Mouse (Mus musculus) midbrain, embryonic 11.5 days (tissue): Measurements from ENCODE around the gene Aatf. TPM values are rescaled to one million over a fixed set of nuclear protein-coding genes. Genes with fewer than 3 reads are reported as not detected.

Experiments used
- ATAC-seq: fragments of 200-750 bp; cut with Nextera tagmentation; 2 replicates; pipeline ENCODE4 v1.8.0; 2017; ENCODE audit warnings: moderate TSS enrichment, moderate library complexity; ENCODE audit not compliant: low FRiP score
- DNase-seq: peaks from one replicate; pipeline ENCODE4 v3.0.0; 2015; ENCODE audit warnings: low spot score; ENCODE audit errors: missing footprints
- H3K27ac ChIP-seq: fragments of 300-500 bp; sonication (generic); 2 replicates; pipeline ENCODE4 v1.5.1; 2014; ENCODE audit warnings: low read depth, low read length
- H3K27me3 ChIP-seq: fragments of 300-500 bp; sonication (generic); 2 replicates; pipeline ENCODE4 v1.6.1; 2014; ENCODE audit warnings: mild to moderate bottlenecking, low read length, moderate library complexity, mixed read lengths; ENCODE audit not compliant: control insufficient read depth, insufficient read depth
- H3K36me3 ChIP-seq: fragments of 300-500 bp; sonication (generic); 2 replicates; pipeline ENCODE4 v1.6.1; 2014; ENCODE audit warnings: mild to moderate bottlenecking, low read length, moderate library complexity, mixed read lengths; ENCODE audit not compliant: control insufficient read depth, insufficient read depth
- H3K4me1 ChIP-seq: fragments of 300-500 bp; sonication (generic); 2 replicates; pipeline ENCODE4 v1.6.1; 2014; ENCODE audit warnings: low read length; ENCODE audit not compliant: control insufficient read depth, insufficient read depth
- H3K4me2 ChIP-seq: fragments of 300-500 bp; sonication (generic); 2 replicates; pipeline ENCODE4 v1.6.1; 2014; ENCODE audit warnings: mild to moderate bottlenecking, moderate library complexity
- H3K4me3 ChIP-seq: fragments of 300-500 bp; sonication (generic); 2 replicates; pipeline ENCODE4 v1.5.1; 2014; ENCODE audit warnings: low read depth, low read length
- H3K9ac ChIP-seq: fragments of 300-500 bp; sonication (generic); 2 replicates; pipeline ENCODE4 v1.6.1; 2014; ENCODE audit warnings: low read length
- H3K9me3 ChIP-seq: fragments of 300-500 bp; sonication (generic); 2 replicates; pipeline ENCODE4 v1.6.1; 2016; ENCODE audit warnings: low read length; ENCODE audit not compliant: control insufficient read depth
- WGBS: fragments of 180-500 bp; shearing (Covaris S2); extraction: QIAGEN DNeasy Blood & Tissue Kit; methylation state at CpG from one replicate; pipeline ENCODE4 v1.1.7; 2014; 5-methylcytosine and 5-hydroxymethylcytosine counted together
- polyA plus RNA-seq: library from polyadenylated mRNA; unstranded; fragments of >200 nt; fragmentation: Nextera tagmentation; extraction: Ambion mirVana; gene quantifications from 2 replicates; pipeline ENCODE4 v1.2.1, GENCODE M21; 2014

The Aatf gene
- polyA plus RNA-seq, 1 experiment from 2014 or later, result 54.8 TPM

- Histone ChIP-seq H3K27me3 (peaks cover 98% of the 10 kb centered on the region), H3K9me3 (no peaks in the 10 kb centered on the region), H3K4me2 (peak overlapping the region; percentile 72), H3K36me3 (no peaks in the 10 kb centered on the region), H3K4me1 (peaks cover 17% of the 10 kb centered on the region), H3K27ac (peak overlapping the region; percentile 26), H3K4me3 (peak overlapping the region; percentile 40), H3K9ac (peak overlapping the region; percentile 64)
- ATAC-seq, result no peak
- WGBS, result 2% methylated on average over 16 of the region's 16 CpGs
- peak; percentile 96 for DNase-seq
Observed at GRCm38 (mm10) chr11:84523321-84523831, 10.1 kb upstream of the Aatf start.

GRCm38 (mm10) chr11:84522577-84523320, 9.4 kb upstream of the Aatf start:
- Histone ChIP-seq H3K27ac (peak overlapping the region; percentile 26; the same call in 1 of the 2 replicates), H3K4me2 (peak overlapping the region; percentile 7; the same call in 1 of the 2 replicates)
- ATAC-seq, result no peak

GRCm38 (mm10) chr11:84521751-84522299, 8.5 kb upstream of the Aatf start:
- H3K4me1 ChIP-seq, result peaks cover 17% of the 10 kb centered on the region
- no peaks in the 10 kb centered on the region for H3K36me3 ChIP-seq
- no peak overlapping the region for H3K27ac ChIP-seq
- 5% methylated on average over 24 of the region's 24 CpGs for WGBS
- no peaks in the 10 kb centered on the region for H3K9me3 ChIP-seq
- H3K9ac ChIP-seq, result peak overlapping the region; percentile 64
- H3K4me3 ChIP-seq, result peak overlapping the region; percentile 40
- peaks cover 93% of the 10 kb centered on the region for H3K27me3 ChIP-seq
- H3K4me2 ChIP-seq, result peak overlapping the region; percentile 36
- ATAC-seq (no peak), DNase-seq (peak; percentile 91)

More at GRCm38 (mm10) chr11:84522577-84523320, 9.4 kb upstream of the Aatf start:
- peak overlapping the region; percentile 64 for H3K9ac ChIP-seq
- peaks cover 17% of the 10 kb centered on the region for H3K4me1 ChIP-seq
- peak overlapping the region; percentile 40 for H3K4me3 ChIP-seq
- peaks cover 96% of the 10 kb centered on the region for H3K27me3 ChIP-seq
- no peaks in the 10 kb centered on the region for H3K9me3 ChIP-seq
- no peaks in the 10 kb centered on the region for H3K36me3 ChIP-seq
- 1% methylated on average over 40 of the region's 40 CpGs for WGBS
- no peak for DNase-seq

- Histone ChIP-seq H3K9me3 (no peaks in the 10 kb centered on the region), H3K4me1 (peaks cover 14% of the 10 kb centered on the region), H3K4me3 (peak overlapping the region; percentile 40), H3K27ac (no peak overlapping the region; the same call in 1 of the 2 replicates), H3K27me3 (peaks cover 93% of the 10 kb centered on the region), H3K4me2 (peak overlapping the region; percentile 36), H3K36me3 (no peaks in the 10 kb centered on the region), H3K9ac (peak overlapping the region; percentile 64; the same call in 1 of the 2 replicates)
- ATAC-seq, result no peak
- 10% methylated on average over 3 of the region's 3 CpGs for WGBS
- peak; percentile 93 for DNase-seq
Observed at GRCm38 (mm10) chr11:84521071-84521390, 7.7 kb upstream of the Aatf start.

- DNase-seq (peak; percentile 93), ATAC-seq (no peak)
- H3K27ac ChIP-seq, result no peak overlapping the region; the same call in 1 of the 2 replicates
- H3K9ac ChIP-seq, result peak overlapping the region; percentile 64
- peaks cover 93% of the 10 kb centered on the region for H3K27me3 ChIP-seq
- H3K36me3 ChIP-seq, result no peaks in the 10 kb centered on the region
- H3K4me1 ChIP-seq, result peaks cover 10% of the 10 kb centered on the region
- H3K4me3 ChIP-seq, result peak overlapping the region; percentile 40
- H3K4me2 ChIP-seq, result peak overlapping the region; percentile 36
- no peaks in the 10 kb centered on the region for H3K9me3 ChIP-seq
- WGBS, result 1% methylated on average over 31 of the region's 31 CpGs
Observed at GRCm38 (mm10) chr11:84520269-84521070, 7.1 kb upstream of the Aatf start.

- Histone ChIP-seq H3K27me3 (peaks cover 93% of the 10 kb centered on the region), H3K36me3 (no peaks in the 10 kb centered on the region), H3K4me3 (peak overlapping the region; percentile 40), H3K4me1 (peaks cover 8% of the 10 kb centered on the region), H3K27ac (no peak overlapping the region), H3K9ac (peak overlapping the region; percentile 42), H3K9me3 (no peaks in the 10 kb centered on the region), H3K4me2 (peak overlapping the region; percentile 36)
- ATAC-seq (no peak), DNase-seq (peak; percentile 96)
- WGBS, result 3% methylated on average over 34 of the region's 34 CpGs
Observed at GRCm38 (mm10) chr11:84519576-84520268, 6.4 kb upstream of the Aatf start.

- ATAC-seq, result no peak
- Histone ChIP-seq H3K36me3 (no peaks in the 10 kb centered on the region), H3K4me3 (peak overlapping the region; percentile 40), H3K9ac (no peak overlapping the region), H3K4me1 (peaks cover 4% of the 10 kb centered on the region; the same call in 1 of the 2 replicates), H3K9me3 (no peaks in the 10 kb centered on the region), H3K4me2 (peak overlapping the region; percentile 36), H3K27ac (no peak overlapping the region), H3K27me3 (peaks cover 92% of the 10 kb centered on the region)
- peak; percentile 94 for DNase-seq
- whole genome bisulfite sequencing, result 10% methylated on average over 12 of the region's 12 CpGs
Observed at GRCm38 (mm10) chr11:84519036-84519435, 5.7 kb upstream of the Aatf start.

GRCm38 (mm10) chr11:84518261-84518660, 4.9 kb upstream of the Aatf start:
- Histone ChIP-seq H3K9ac (no peak overlapping the region), H3K4me3 (no peak overlapping the region), H3K4me1 (peaks cover 4% of the 10 kb centered on the region; the same call in 1 of the 2 replicates), H3K27ac (no peak overlapping the region), H3K9me3 (no peaks in the 10 kb centered on the region), H3K27me3 (peaks cover 84% of the 10 kb centered on the region), H3K4me2 (no peak overlapping the region), H3K36me3 (no peaks in the 10 kb centered on the region)
- ATAC-seq, result no peak
- 32% methylated on average over 5 of the region's 5 CpGs for WGBS
- peak; percentile 93 for DNase-seq
